Mouse (Mus musculus) intestine, embryonic 14.5 days (tissue): Measurements from ENCODE around the gene Fzd2. TPM values are rescaled to one million over a fixed set of nuclear protein-coding genes. Genes with fewer than 3 reads are reported as not detected.

ENCODE experiments used
- ATAC-seq: fragments of 200-750 bp; cut with Nextera tagmentation; replicated peaks from 2 replicates; pipeline ENCODE4 v1.8.0; 2017; ENCODE audit warnings: low read depth, moderate number of reproducible peaks, moderate TSS enrichment, moderate library complexity; ENCODE audit not compliant: low FRiP score, low TSS enrichment
- DNase-seq: peaks from one replicate; pipeline ENCODE4 v3.0.0-alpha.2; 2018; ENCODE audit warnings: low spot score
- H3K27ac ChIP-seq: fragments of 300-500 bp; sonication (generic); 2 replicates; pipeline ENCODE4 v1.5.1; 2014; ENCODE audit warnings: low read depth, mild to moderate bottlenecking, control low read depth
- H3K27me3 ChIP-seq: fragments of 300-500 bp; sonication (generic); replicated peaks from 2 replicates; pipeline ENCODE4 v1.6.1; 2014; ENCODE audit warnings: low read length, control low read depth; ENCODE audit not compliant: control insufficient read depth, insufficient read depth
- H3K36me3 ChIP-seq: fragments of 300-500 bp; sonication (generic); 2 replicates; pipeline ENCODE4 v1.6.1; 2014; ENCODE audit warnings: low read length, control low read depth; ENCODE audit not compliant: control insufficient read depth, insufficient read depth
- H3K4me1 ChIP-seq: fragments of 300-500 bp; sonication (generic); replicated peaks from 2 replicates; pipeline ENCODE4 v1.6.1; 2014; ENCODE audit warnings: low read length, control low read depth, mixed read lengths; ENCODE audit not compliant: control insufficient read depth, insufficient read depth
- H3K4me2 ChIP-seq: fragments of 300-500 bp; sonication (generic); 2 replicates; pipeline ENCODE4 v1.6.1; 2014; ENCODE audit warnings: low read length
- H3K4me3 ChIP-seq: fragments of 300-500 bp; sonication (generic); 2 replicates; pipeline ENCODE4 v1.5.1; 2014; ENCODE audit warnings: low read depth, low read length, control low read depth, mixed read lengths
- H3K9ac ChIP-seq: fragments of 300-500 bp; sonication (generic); 2 replicates; pipeline ENCODE4 v1.6.1; 2014; ENCODE audit warnings: mild to moderate bottlenecking, low read length
- H3K9me3 ChIP-seq: fragments of 300-500 bp; sonication (generic); 2 replicates; pipeline ENCODE4 v1.6.1; 2016; ENCODE audit warnings: low read length, control low read depth; ENCODE audit not compliant: control insufficient read depth
- WGBS: fragments of 180-500 bp; shearing (Covaris S2); extraction: QIAGEN DNeasy Blood & Tissue Kit; methylation state at CpG from one replicate; pipeline ENCODE4 v1.1.7; 2014; 5-methylcytosine and 5-hydroxymethylcytosine counted together
- polyA plus RNA-seq: library from polyadenylated mRNA; unstranded; fragments of >200 nt; fragmentation: Nextera tagmentation; extraction: Ambion mirVana; gene quantifications from 2 replicates; pipeline ENCODE4 v1.2.1, GENCODE M21; 2014

The Fzd2 gene
- polyA plus RNA-seq, 1 experiment from 2014 or later: 20.4 TPM

DNA sequence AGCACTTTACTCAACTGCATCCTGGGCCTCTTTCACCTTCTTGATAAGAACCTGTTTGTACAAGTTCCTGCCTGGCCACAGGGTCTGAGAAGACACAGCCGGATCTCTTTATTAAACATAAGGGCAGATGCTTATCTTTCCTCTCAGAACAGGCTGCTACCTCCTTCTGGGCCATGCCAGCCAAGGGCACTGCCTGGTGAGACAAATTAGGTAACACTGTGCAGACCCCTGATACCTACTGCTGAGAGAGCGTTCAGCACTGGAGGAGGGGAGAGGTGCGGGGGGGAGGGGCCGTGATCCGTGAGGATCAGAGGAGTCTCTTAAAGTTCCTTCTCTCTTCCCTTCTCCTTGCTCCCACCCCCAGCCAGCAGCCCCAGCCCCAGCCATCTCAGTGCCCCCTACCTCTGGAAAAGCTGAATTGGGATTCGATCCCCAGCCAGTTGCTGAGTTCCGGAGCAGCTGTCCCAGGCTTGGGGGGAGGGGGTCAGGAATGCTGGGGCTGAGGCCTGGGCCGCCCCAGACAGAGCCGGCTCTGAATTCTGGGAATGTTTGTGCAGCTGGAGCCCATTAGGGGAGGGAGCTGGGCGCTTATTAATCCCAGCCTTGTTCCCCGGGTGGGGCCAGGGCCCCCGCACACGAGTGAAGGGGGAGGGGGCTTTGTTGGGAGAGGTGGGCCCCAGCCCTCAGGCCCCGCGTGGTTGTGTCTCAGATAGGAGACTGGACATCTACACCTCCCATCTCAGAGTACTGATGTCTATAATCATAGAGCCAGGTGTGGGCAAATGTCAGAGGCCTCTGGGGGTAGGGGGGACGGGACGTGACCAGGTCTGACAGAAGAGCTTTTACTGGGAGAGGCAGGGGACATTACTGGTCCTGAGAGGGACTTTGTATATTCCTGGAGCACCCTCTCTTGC lies 19.9 kb downstream of the Fzd2 start:
- H3K27me3 ChIP-seq: no peaks in the 10 kb centered on the region
- DNase-seq (peak; percentile 77), ATAC-seq (peak; percentile 90)
- H3K4me1 ChIP-seq: peaks cover 22% of the 10 kb centered on the region
- H3K36me3 ChIP-seq: no peaks in the 10 kb centered on the region
- peak overlapping the region; percentile 43 for H3K4me2 ChIP-seq
- peak overlapping the region; percentile 12; the same call in 1 of the 2 replicates for H3K4me3 ChIP-seq
- peaks cover 5% of the 10 kb centered on the region for H3K9me3 ChIP-seq
- WGBS: 3% methylated on average over 17 of the region's 17 CpGs
- H3K9ac ChIP-seq: peak overlapping the region; percentile 30
- peak overlapping the region; percentile 89 for H3K27ac ChIP-seq

DNA sequence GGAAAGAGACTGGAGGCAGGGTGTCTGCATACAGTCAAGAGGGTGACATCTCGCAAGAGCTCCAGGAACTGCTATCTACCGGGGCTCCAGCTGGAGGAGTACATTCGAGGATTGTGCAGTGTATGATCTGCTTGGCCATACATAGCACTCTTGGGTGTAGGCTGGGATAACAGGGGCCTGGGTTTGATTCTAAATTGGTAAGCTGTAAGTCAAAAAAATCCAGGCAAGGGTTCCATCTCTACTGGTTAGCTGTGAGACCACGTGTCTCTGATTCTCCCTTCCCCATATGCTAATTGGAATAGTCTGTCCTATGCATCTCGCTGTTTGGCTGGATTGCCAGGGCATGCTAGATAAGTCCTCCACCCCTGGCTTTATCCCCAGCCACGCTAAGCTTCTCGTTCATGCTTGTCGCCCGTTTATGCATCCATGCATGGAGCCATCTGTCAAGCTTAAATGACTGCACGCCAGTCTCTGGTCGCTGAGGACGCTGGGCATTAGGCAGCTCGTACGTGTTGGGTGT lies 20.8 kb downstream of the Fzd2 start:
- WGBS: 36% methylated on average over 14 of the region's 14 CpGs
- Histone ChIP-seq H3K4me2 (peak overlapping the region; percentile 43), H3K4me3 (no peak overlapping the region), H3K9ac (no peak overlapping the region), H3K36me3 (no peaks in the 10 kb centered on the region), H3K27me3 (no peaks in the 10 kb centered on the region), H3K4me1 (peaks cover 26% of the 10 kb centered on the region), H3K9me3 (no peaks in the 10 kb centered on the region), H3K27ac (peak overlapping the region; percentile 89)
- no peak for DNase-seq
- peak; percentile 28; the same call in 1 of the 2 replicates for ATAC-seq

DNA sequence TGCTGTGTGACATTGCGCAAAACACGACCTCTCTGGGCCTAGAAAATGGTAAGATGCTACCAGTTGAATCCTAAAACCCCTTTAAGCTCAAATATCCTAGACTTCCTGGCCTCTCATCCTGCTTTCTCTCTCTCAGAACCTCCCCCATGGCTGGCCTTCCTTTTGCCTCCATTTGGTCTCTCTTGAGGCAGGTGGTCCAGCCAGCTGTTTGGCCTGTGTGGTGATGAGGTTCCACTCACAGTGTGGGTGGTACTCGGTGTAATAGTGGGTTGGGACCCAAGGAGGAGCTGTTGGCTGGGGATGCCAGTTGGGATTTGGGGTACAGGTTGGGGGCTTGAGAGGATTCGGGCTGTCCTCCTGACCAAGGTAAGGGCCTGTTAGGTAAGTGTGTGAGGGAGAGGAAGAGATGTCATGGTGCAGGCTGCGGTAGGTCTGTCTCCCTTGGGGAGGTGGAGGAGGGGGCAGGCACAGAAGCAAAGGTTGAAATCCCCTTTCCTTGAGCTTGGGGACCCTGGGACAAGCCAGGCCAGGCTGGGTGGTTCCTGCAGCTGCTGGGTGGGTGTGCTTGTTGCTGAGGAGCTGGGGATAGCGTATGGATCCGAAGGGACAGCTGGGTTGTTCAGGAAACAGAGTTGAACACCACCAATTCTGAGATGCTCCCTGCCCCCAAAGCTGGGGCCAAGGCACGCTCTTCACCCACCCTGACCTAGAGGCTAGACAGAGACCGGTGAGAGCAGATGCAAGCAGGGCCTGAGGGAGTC lies 23.2 kb downstream of the Fzd2 start:
- Histone ChIP-seq H3K27me3 (no peaks in the 10 kb centered on the region), H3K27ac (no peak overlapping the region), H3K4me2 (no peak overlapping the region), H3K4me3 (no peak overlapping the region), H3K9me3 (no peaks in the 10 kb centered on the region), H3K4me1 (peaks cover 43% of the 10 kb centered on the region), H3K36me3 (no peaks in the 10 kb centered on the region), H3K9ac (no peak overlapping the region)
- DNase-seq: no peak
- ATAC-seq: no peak
- WGBS: 80% methylated on average over 9 of the region's 9 CpGs

DNA sequence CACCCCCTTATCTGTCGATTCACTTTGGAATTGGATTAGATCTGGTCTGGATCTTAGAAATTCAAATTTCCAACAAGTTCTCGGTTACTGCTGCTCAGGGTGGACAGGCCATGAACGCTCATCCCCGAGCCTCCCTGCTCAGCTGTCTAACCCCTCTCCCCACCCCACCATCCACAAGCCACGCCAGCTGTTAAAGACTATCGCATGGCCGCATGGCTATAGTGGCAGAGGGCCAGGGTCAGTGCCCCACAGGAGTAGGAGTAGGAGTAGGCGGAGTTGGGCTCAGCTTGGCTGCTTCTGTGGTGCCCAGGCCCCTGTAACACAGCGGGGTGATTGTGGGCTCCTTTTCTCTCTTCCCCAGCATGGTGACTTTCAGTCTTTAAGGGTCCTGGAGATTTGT lies 24.3 kb downstream of the Fzd2 start:
- 68% methylated on average over 9 of the region's 9 CpGs for WGBS
- ATAC-seq: no peak
- H3K9ac ChIP-seq: no peak overlapping the region
- H3K27ac ChIP-seq: no peak overlapping the region
- H3K9me3 ChIP-seq: no peaks in the 10 kb centered on the region
- no peak overlapping the region for H3K4me3 ChIP-seq
- no peak overlapping the region for H3K4me2 ChIP-seq
- H3K27me3 ChIP-seq: no peaks in the 10 kb centered on the region
- no peak for DNase-seq
- no peaks in the 10 kb centered on the region for H3K36me3 ChIP-seq
- peaks cover 51% of the 10 kb centered on the region for H3K4me1 ChIP-seq

DNA sequence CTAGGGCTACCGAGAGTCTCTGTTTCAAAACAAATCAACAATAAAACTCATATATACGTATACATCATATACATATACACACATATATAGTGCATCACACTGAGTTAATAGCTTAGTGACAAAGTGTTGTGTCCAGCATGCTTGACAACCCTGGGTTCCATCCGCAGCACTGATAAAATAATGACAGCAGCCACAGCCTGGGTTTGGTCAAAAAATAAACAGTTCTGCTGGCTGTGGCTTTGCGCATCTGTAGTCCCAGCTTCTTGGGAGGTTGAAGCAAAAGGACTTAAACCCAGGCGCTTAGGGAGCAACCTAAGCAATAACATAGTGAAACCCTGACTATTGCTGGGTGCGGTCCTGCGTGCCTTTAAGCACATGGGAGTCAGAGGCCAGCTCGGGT lies 25.2 kb downstream of the Fzd2 start:
- H3K9ac ChIP-seq: no peak overlapping the region
- ATAC-seq (no peak), DNase-seq (no peak)
- peaks cover 42% of the 10 kb centered on the region for H3K4me1 ChIP-seq
- no peaks in the 10 kb centered on the region for H3K36me3 ChIP-seq
- no peak overlapping the region for H3K4me3 ChIP-seq
- H3K27ac ChIP-seq: 0 out of 2 replicates have a peak overlapping the region, but pooled peaks have one; percentile 14
- H3K4me2 ChIP-seq: no peak overlapping the region
- WGBS: 30% methylated on average over 8 of the region's 8 CpGs
- no peaks in the 10 kb centered on the region for H3K27me3 ChIP-seq
- no peaks in the 10 kb centered on the region for H3K9me3 ChIP-seq

DNA sequence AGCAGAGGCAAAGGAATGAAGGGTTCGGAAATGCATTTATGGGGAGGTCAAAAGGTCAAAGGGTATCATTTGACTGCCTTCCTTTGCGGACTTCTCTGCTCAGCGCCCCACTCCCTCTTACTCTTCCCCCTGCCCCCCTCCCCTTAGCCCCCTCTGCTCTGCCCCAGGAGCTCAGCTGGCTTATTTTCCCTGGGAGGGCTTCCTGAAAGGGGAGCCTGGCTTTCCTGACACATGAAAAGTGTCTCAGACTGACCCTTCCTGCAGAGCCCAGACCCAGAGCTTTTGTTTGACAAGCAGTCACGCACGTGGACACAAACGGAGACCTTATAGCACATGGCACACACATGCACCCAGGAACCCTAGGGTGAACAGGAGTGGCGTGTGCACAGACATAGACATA lies 26.5 kb downstream of the Fzd2 start:
- no peak overlapping the region for H3K4me3 ChIP-seq
- H3K27ac ChIP-seq: no peak overlapping the region
- 22% methylated on average over 7 of the region's 7 CpGs for WGBS
- H3K4me2 ChIP-seq: no peak overlapping the region
- peaks cover 32% of the 10 kb centered on the region for H3K4me1 ChIP-seq
- H3K36me3 ChIP-seq: no peaks in the 10 kb centered on the region
- no peaks in the 10 kb centered on the region for H3K27me3 ChIP-seq
- no peak for DNase-seq
- H3K9me3 ChIP-seq: no peaks in the 10 kb centered on the region
- no peak overlapping the region for H3K9ac ChIP-seq
- no peak; the same call in 1 of the 2 replicates for ATAC-seq

DNA sequence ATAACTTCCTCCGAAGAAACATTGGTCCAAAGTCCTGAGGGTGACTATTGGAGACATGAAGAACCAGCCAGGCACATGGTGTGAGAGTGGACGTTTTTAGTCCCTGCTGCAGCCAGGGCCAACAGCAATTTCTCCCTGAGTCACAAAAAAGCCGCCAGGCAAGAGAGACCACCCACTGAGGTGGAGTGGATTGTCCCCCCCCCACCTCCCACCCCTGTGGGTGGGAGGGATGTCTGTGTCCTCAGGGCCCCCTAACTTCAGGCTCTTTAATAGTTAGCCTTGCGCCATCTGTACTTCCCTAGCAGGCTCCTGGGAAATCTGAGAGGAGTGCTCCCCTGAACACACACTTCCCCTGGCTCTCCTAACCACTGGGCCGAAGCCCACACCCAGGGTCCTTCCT lies 27.0 kb downstream of the Fzd2 start:
- 22% methylated on average over 5 of the region's 5 CpGs for WGBS
- H3K9ac ChIP-seq: no peak overlapping the region
- ATAC-seq (no peak), DNase-seq (no peak)
- no peaks in the 10 kb centered on the region for H3K9me3 ChIP-seq
- H3K27ac ChIP-seq: no peak overlapping the region
- no peak overlapping the region for H3K4me2 ChIP-seq
- peaks cover 32% of the 10 kb centered on the region for H3K4me1 ChIP-seq
- no peaks in the 10 kb centered on the region for H3K36me3 ChIP-seq
- H3K4me3 ChIP-seq: no peak overlapping the region
- no peaks in the 10 kb centered on the region for H3K27me3 ChIP-seq

DNA sequence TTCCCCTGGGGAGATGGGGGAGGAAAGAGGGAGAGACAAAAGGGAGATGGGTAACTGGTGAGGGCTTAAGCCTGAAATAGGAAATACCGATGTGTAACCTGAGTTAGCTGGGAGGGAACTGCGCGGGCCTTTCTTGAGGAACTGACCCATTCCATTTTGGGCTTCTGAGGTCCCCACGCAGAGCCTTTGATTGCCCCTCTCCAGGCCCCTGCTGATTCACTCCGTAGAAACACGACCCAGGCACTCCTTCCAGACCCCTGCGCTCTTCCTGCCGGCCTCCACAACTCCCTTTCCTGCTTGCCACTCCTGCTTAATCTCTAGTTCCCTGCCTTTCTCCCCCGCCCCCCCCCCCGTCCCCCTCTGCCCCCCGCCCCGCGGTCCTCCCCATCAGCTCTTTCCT lies 28.5 kb downstream of the Fzd2 start:
- Histone ChIP-seq H3K9ac (no peak overlapping the region), H3K36me3 (no peaks in the 10 kb centered on the region), H3K4me1 (peaks cover 32% of the 10 kb centered on the region), H3K4me2 (peak overlapping the region; percentile 37), H3K4me3 (no peak overlapping the region), H3K27ac (peak overlapping the region; percentile 22; the same call in 1 of the 2 replicates), H3K27me3 (no peaks in the 10 kb centered on the region), H3K9me3 (no peaks in the 10 kb centered on the region)
- no peak for ATAC-seq
- DNase-seq: no peak
- WGBS: under 1% methylated on average over 12 of the region's 13 CpGs
